10 mouse cellular contexts compared by ENCODE assay signal in genomic region chr10:42457557-42458191, GRCm38 (mm10). TPM values are rescaled to one million over a fixed set of nuclear protein-coding genes. Genes with fewer than 3 reads are reported as not detected.
A peak's percentile ranks its signal among the peaks of the same experiment; 100 is the strongest.
DNase-seq lines count a peak whose midpoint lies in the region; ATAC-seq and TF ChIP-seq lines count a peak whose summit lies in the region.
"Had no signal": no experiment of that assay in that cellular context is flagged by ENCODE, and none has a peak within 500 bp of the region (broad histone marks: within the 10 kb centered on the region; RNA-seq: fewer than 3 reads in every experiment).

No protein-coding gene starts in this region.

- H3K4me2 ChIP-seq in forebrain, embryonic 12.5 days: no peak overlapping the region
- no peak overlapping the region for H3K4me2 ChIP-seq in forebrain, embryonic 15.5 days (replicated peaks)
- no peak overlapping the region for H3K4me2 ChIP-seq in lung, embryonic 15.5 days
- no peak overlapping the region for H3K4me2 ChIP-seq in hindbrain, embryonic 12.5 days (replicated peaks)

- ATAC-seq in forebrain, embryonic 12.5 days (ENCODE audit: low FRiP score): no peak
- no peak for ATAC-seq in forebrain, embryonic 15.5 days (replicated peaks)
- peak; percentile 74; the same call in 1 of the 2 replicates for ATAC-seq in lung, embryonic 15.5 days (ENCODE audit: borderline replicate concordance, extremely low read depth, low FRiP score, low TSS enrichment)
- ATAC-seq in hindbrain, embryonic 12.5 days (ENCODE audit: low FRiP score): no peak

- peaks cover 8% of the 10 kb centered on the region; the same call in 1 of the 2 replicates for H3K9me3 ChIP-seq in forebrain, embryonic 12.5 days
- H3K9me3 ChIP-seq in forebrain, embryonic 15.5 days: no peaks in the 10 kb centered on the region
- no peaks in the 10 kb centered on the region for H3K9me3 ChIP-seq in lung, embryonic 15.5 days
- peaks cover 11% of the 10 kb centered on the region; the same call in 1 of the 2 replicates for H3K9me3 ChIP-seq in hindbrain, embryonic 12.5 days (replicated peaks)

- peak overlapping the region; percentile 25; the same call in 1 of the 2 replicates for H3K27ac ChIP-seq in forebrain, embryonic 12.5 days
- H3K27ac ChIP-seq in forebrain, embryonic 15.5 days (replicated peaks): no peak overlapping the region
- peak overlapping the region; percentile 47; the same call in 1 of the 2 replicates for H3K27ac ChIP-seq in embryonic fibroblast, embryonic 13.5 days (ENCODE audit: insufficient read depth, low read length)
- H3K27ac ChIP-seq in lung, embryonic 15.5 days: peak overlapping the region; percentile 72
- H3K27ac ChIP-seq in hindbrain, embryonic 12.5 days: no peak overlapping the region

- no peaks in the 10 kb centered on the region; the same call in 1 of the 2 replicates for H3K4me1 ChIP-seq in forebrain, embryonic 12.5 days
- 0 out of 2 replicates have a peak, but pooled peaks cover 3% of the 10 kb centered on the region for H3K4me1 ChIP-seq in forebrain, embryonic 15.5 days
- no peaks in the 10 kb centered on the region for H3K4me1 ChIP-seq in embryonic fibroblast, embryonic 13.5 days (ENCODE audit: control insufficient read depth, insufficient read depth, low read length)
- peaks cover 14% of the 10 kb centered on the region for H3K4me1 ChIP-seq in lung, embryonic 15.5 days
- no peaks in the 10 kb centered on the region for H3K4me1 ChIP-seq in hindbrain, embryonic 12.5 days

- WGBS in forebrain, embryonic 12.5 days: 87% methylated on average over 9 of the region's 9 CpGs
- 82% methylated on average over 9 of the region's 9 CpGs for WGBS in forebrain, embryonic 15.5 days
- WGBS in lung, embryonic 15.5 days: 62% methylated on average over 9 of the region's 9 CpGs
- WGBS in hindbrain, embryonic 12.5 days: 80% methylated on average over 9 of the region's 9 CpGs

- TF ChIP-seq POLR2A in embryonic fibroblast, embryonic 13.5 days (IDR thresholded peaks at IDR 0.05; ENCODE audit: low read depth, low read length): no peak

- no peaks in the 10 kb centered on the region for H3K27me3 ChIP-seq in forebrain, embryonic 12.5 days
- H3K27me3 ChIP-seq in forebrain, embryonic 15.5 days: no peaks in the 10 kb centered on the region
- H3K27me3 ChIP-seq in lung, embryonic 15.5 days: no peaks in the 10 kb centered on the region
- no peaks in the 10 kb centered on the region for H3K27me3 ChIP-seq in hindbrain, embryonic 12.5 days

- no peak overlapping the region for H3K4me3 ChIP-seq in forebrain, embryonic 12.5 days (replicated peaks)
- no peak overlapping the region for H3K4me3 ChIP-seq in forebrain, embryonic 15.5 days
- H3K4me3 ChIP-seq in embryonic fibroblast, embryonic 13.5 days (ENCODE audit: insufficient read depth, low read length): no peak overlapping the region
- no peak overlapping the region for H3K4me3 ChIP-seq in lung, embryonic 15.5 days
- H3K4me3 ChIP-seq in hindbrain, embryonic 12.5 days: no peak overlapping the region
- H3K4me3 ChIP-seq: myocyte had no signal

- no peak overlapping the region; the same call in 1 of the 2 replicates for H3K9ac ChIP-seq in forebrain, embryonic 12.5 days
- no peak overlapping the region for H3K9ac ChIP-seq in forebrain, embryonic 15.5 days (replicated peaks)
- no peak overlapping the region for H3K9ac ChIP-seq in lung, embryonic 15.5 days
- H3K9ac ChIP-seq in hindbrain, embryonic 12.5 days: no peak overlapping the region

- TF ChIP-seq CTCF in embryonic fibroblast, embryonic 13.5 days (IDR thresholded peaks at IDR 0.05; ENCODE audit: borderline replicate concordance, insufficient read depth, low read length): no peak

- peak; percentile 76 for DNase-seq in heart, postnatal 4 days
- DNase-seq in cerebellum, postnatal 4 days (ENCODE audit: low spot score in 2 of 2): no peak
- DNase-seq in thymus, postnatal 25 days: no peak
- DNase-seq: B cell, adult 2 months had no signal

- no peaks in the 10 kb centered on the region for H3K36me3 ChIP-seq in forebrain, embryonic 12.5 days (replicated peaks)
- H3K36me3 ChIP-seq in forebrain, embryonic 15.5 days: no peaks in the 10 kb centered on the region
- peaks cover 8% of the 10 kb centered on the region; the same call in 1 of the 2 replicates for H3K36me3 ChIP-seq in lung, embryonic 15.5 days
- peaks cover 9% of the 10 kb centered on the region; the same call in 1 of the 2 replicates for H3K36me3 ChIP-seq in hindbrain, embryonic 12.5 days

RNA-seq across cellular contexts. Expression of gene Afg1l, which starts 20.7 kb away (rescaled TPM):
- 4.1 and 4.3 TPM in 2 replicates for polyA plus RNA-seq in forebrain, embryonic 12.5 days (2016; fragmentation: Nextera tagmentation; extraction: Ambion mirVana)
- 6.2 and 6.5 TPM in 2 replicates for polyA plus RNA-seq in forebrain, embryonic 15.5 days (2015; fragmentation: Nextera tagmentation; extraction: Ambion mirVana)
- polyA plus RNA-seq in embryonic fibroblast, embryonic 13.5 days (2011; ENCODE audit: insufficient read length, low read depth, missing spikeins): 5.4 and 5.7 TPM in 2 replicates
- total RNA-seq in heart, postnatal 4 days (2021): 10 to 100 TPM; 19.2 to 22.1 TPM
- polyA plus RNA-seq in lung, embryonic 15.5 days (2015; fragmentation: Nextera tagmentation; extraction: Ambion mirVana): 8.7 and 9.1 TPM in 2 replicates
- 5.4 and 7.4 TPM in 2 replicates for polyA plus RNA-seq in hindbrain, embryonic 12.5 days (2016; fragmentation: Nextera tagmentation; extraction: Ambion mirVana)

RNA-seq across cellular contexts. Expression of gene Snx3, which starts 44.2 kb away (rescaled TPM):
- 250 and 254 TPM in 2 replicates for polyA plus RNA-seq in forebrain, embryonic 12.5 days (2016; fragmentation: Nextera tagmentation; extraction: Ambion mirVana)
- polyA plus RNA-seq in forebrain, embryonic 15.5 days (2015; fragmentation: Nextera tagmentation; extraction: Ambion mirVana): 285 and 286 TPM in 2 replicates
- polyA plus RNA-seq in embryonic fibroblast, embryonic 13.5 days (2011; ENCODE audit: insufficient read length, low read depth, missing spikeins): 209 and 221 TPM in 2 replicates
- total RNA-seq in heart, postnatal 4 days (2021): 100 to 1,000 TPM; 211 to 223 TPM
- polyA plus RNA-seq in lung, embryonic 15.5 days (2015; fragmentation: Nextera tagmentation; extraction: Ambion mirVana): 402 and 407 TPM in 2 replicates
- 242 and 249 TPM in 2 replicates for polyA plus RNA-seq in hindbrain, embryonic 12.5 days (2016; fragmentation: Nextera tagmentation; extraction: Ambion mirVana)

Comparison
In these comparisons a context has a peak if more than half of its experiments do, and no peak if none do; other contexts are left out.
1. H3K27ac ChIP-seq: peak in forebrain, embryonic 12.5 days (single experiment), embryonic fibroblast, embryonic 13.5 days (single experiment) and lung, embryonic 15.5 days (single experiment); none in forebrain, embryonic 15.5 days (single experiment) and hindbrain, embryonic 12.5 days (single experiment).